Mouse (Mus musculus) Patski (cell line): ENCODE measurements at regions not wholly inside any gene's neighbourhood (a gene's known extent, or its start where the extent isn't known, plus 50 kb on each side); places are given as distances from the start of the nearest gene placed in this dataset.
"Not testable (repeated sequence)": the region's sequence is repeated elsewhere in the genome, so short reads cannot be mapped to it uniquely, and the experiment has no call there.

Source experiments
- ATAC-seq: fragments of 100-300 bp; one replicate; pipeline ENCODE4 v1.8.0; 2021
- CTCF ChIA-PET: fragments of 350-600 bp; sonication (Branson Sonifier 250); formaldehyde crosslinking; loops from one replicate; lab custom pipeline; 2022; ENCODE audit warnings: inconsistent platforms; lab: Charles Lee
- POLR2A ChIA-PET: fragments of 350-600 bp; sonication (Branson Sonifier 250); formaldehyde crosslinking; loops from one replicate; lab custom pipeline; 2022; ENCODE audit warnings: antibody characterized with exemption, inconsistent platforms; lab: Charles Lee
- DNase-seq: peaks from one replicate; pipeline ENCODE4 v3.0.0-alpha.2; 2011; ENCODE audit warnings: low read depth, low spot score
- H3K27me3 ChIP-seq: fragments of 371-371 bp; one replicate; pipeline ENCODE4 v1.5.1; 2021
- CTCF ChIP-seq: fragments of 100-300 bp; IDR thresholded peaks from one replicate; pipeline ENCODE4 v1.5.1; 2021
- in situ Hi-C: fragments of 300-500 bp; cut with MboI; formaldehyde crosslinking; loops from 3 replicates; pipeline ENCODE4 v1.11.1; 2018; ENCODE audit warnings: low pct_unique_long_range_greater_than_20kb, mixed read lengths

- peaks cover 61% of the 10 kb centered on the region for H3K27me3 ChIP-seq
- POLR2A ChIA-PET, result no interaction called here
- TF ChIP-seq CTCF, result peak; percentile 21
- CTCF ChIA-PET, result no interaction called here
- ATAC-seq (no peak), DNase-seq (no peak)
- in situ Hi-C loops, result no loop called here
Measured at GRCm38 (mm10) chr3:7306800-7307199, 686.6 kb upstream of the 1700008P02Rik start.

DNA sequence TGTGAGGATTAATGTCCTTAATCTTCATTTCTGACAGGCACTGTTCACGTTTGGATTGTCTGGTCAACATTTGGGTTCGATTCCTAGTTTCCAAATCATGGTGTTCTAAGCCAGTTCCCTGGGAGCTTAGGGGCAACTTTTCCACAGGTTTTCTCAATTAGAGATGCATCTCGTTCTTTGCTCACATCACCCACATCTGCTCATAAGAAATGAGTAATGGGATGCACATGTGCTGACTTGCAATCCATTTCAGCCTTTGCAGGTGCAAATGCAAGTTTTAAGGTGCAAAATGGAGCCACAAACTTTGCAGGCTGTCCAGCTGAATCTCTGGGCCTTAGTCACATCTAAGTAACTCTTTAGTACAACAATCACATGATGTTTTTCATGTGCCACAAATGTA is 678.3 kb upstream of the 1700008P02Rik start:
- ChIA-PET CTCF (no interaction called here), POLR2A (no interaction called here)
- no peak for TF ChIP-seq CTCF
- ATAC-seq (no peak), DNase-seq (no peak)
- peaks cover 61% of the 10 kb centered on the region for H3K27me3 ChIP-seq
- in situ Hi-C loops, result no loop called here

DNA sequence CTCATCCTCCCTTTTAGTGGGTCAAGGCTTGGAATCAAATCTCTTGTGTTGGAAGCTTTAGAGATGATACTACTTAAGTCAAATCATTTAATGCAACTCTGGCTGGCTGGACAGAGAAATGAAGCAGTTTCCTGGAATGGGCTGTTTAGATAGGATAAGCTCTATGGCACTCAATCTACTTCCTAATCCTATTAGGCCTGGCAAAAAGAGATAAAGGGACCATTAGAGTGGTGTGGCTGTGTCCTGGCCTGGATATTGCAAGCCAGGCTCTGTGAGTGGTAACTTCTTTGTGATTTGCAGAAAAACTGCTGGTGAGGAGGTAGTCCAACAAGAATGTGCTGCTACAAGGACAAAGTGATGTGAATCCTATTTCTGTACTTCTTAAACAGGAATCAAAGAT is 670.8 kb upstream of the 1700008P02Rik start:
- in situ Hi-C loops, result no loop called here
- ChIA-PET POLR2A (no interaction called here), CTCF (interaction anchor here (1.8 kb wide), 1 partner anchor 14 kb away, joined by 3 read pairs; no protein-coding TSS in a partner anchor)
- DNase-seq (no peak), ATAC-seq (no peak)
- TF ChIP-seq CTCF, result no peak
- peaks cover 61% of the 10 kb centered on the region for H3K27me3 ChIP-seq

GRCm38 (mm10) chr3:7257591-7257990 is 637.3 kb upstream of the 1700008P02Rik start:
- TF ChIP-seq CTCF, result no peak
- POLR2A ChIA-PET, result no interaction called here
- in situ Hi-C loops, result no loop called here
- DNase-seq, result no peak
- H3K27me3 ChIP-seq, result peaks cover 9% of the 10 kb centered on the region
- CTCF ChIA-PET, result interaction anchor here (1.1 to 1.6 kb wide), 2 partner anchors 10 to 22 kb away, joined by 4 read pairs; no protein-coding TSS in a partner anchor
- no peak for ATAC-seq

DNA sequence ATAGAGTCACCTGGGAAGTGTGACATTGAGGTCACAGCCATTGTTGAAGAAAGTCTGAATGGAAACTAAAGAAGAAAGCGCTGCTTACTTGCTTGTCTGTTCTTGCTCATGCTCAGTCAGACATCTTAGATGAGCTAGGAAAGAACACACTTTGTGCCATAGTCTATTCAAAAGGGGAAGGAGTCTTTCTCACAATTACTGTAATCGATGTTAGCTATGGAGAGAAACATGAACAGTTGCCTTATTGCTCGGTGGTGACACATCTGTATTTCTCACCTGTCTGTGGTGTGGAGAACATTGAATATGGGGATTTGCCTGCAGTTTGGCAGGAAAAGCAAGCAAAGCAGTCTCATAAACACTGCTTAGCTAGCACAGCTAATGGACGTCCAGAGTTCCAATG is 628.1 kb upstream of the 1700008P02Rik start:
- no peak for ATAC-seq
- POLR2A ChIA-PET, result no interaction called here
- in situ Hi-C loops, result no loop called here
- CTCF ChIA-PET, result interaction anchor here (1.4 kb wide), 1 partner anchor 9 kb away, joined by 4 read pairs; no protein-coding TSS in a partner anchor
- H3K27me3 ChIP-seq, result no peaks in the 10 kb centered on the region
- no peak for TF ChIP-seq CTCF
- no peak for DNase-seq

DNA sequence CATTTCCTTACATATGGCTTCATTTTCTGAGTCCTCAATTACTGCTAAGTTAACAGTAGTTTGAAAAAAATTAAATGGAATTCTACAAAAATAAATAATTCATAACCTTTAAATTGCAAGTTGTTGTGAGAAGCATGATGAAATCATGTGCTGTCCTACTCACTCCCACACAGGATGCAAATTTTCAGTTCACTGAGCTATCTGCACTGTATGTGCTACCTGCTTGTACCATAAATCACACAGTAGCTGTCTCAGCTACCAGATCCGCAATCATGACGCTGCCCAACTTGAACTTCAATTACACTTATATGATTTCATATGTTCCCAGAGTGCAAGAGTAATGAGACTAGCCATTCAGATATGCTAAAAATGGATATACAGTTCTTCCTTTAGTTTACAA is 609.5 kb upstream of the 1700008P02Rik start:
- no peak for ATAC-seq
- DNase-seq, result no peak
- H3K27me3 ChIP-seq, result peaks cover 4% of the 10 kb centered on the region
- ChIA-PET POLR2A (no interaction called here), CTCF (interaction anchor here (2.1 kb wide), 1 partner anchor 21 kb away, joined by 5 read pairs; no protein-coding TSS in a partner anchor)
- in situ Hi-C loops, result no loop called here
- no peak for TF ChIP-seq CTCF

GRCm38 (mm10) chr3:7188531-7188930 is 568.3 kb upstream of the 1700008P02Rik start:
- H3K27me3 ChIP-seq, in situ Hi-C loops, POLR2A ChIA-PET, ATAC-seq, CTCF ChIA-PET, DNase-seq: not testable (repeated sequence)

- ChIA-PET CTCF (no interaction called here), POLR2A (no interaction called here)
- no peaks in the 10 kb centered on the region for H3K27me3 ChIP-seq
- TF ChIP-seq CTCF, result no peak
- in situ Hi-C loops, result no loop called here
- no peak for ATAC-seq
- DNase-seq, result no peak
Measured at GRCm38 (mm10) chr3:7166596-7166995, 546.4 kb upstream of the 1700008P02Rik start.

GRCm38 (mm10) chr3:7138996-7139395 is 518.8 kb upstream of the 1700008P02Rik start:
- no peak for DNase-seq
- CTCF ChIA-PET, result interaction anchor here (0.9 kb wide), 1 partner anchor 11 kb away, joined by 3 read pairs; no protein-coding TSS in a partner anchor
- in situ Hi-C loops, result no loop called here
- no peak for TF ChIP-seq CTCF
- no peak for ATAC-seq
- POLR2A ChIA-PET, result no interaction called here
- H3K27me3 ChIP-seq, result no peaks in the 10 kb centered on the region

- TF ChIP-seq CTCF, result no peak
- in situ Hi-C loops, result no loop called here
- POLR2A ChIA-PET, result no interaction called here
- no peak for ATAC-seq
- no peaks in the 10 kb centered on the region for H3K27me3 ChIP-seq
- DNase-seq, result no peak
- CTCF ChIA-PET, result no interaction called here
Measured at GRCm38 (mm10) chr3:7134714-7135113, 514.5 kb upstream of the 1700008P02Rik start.
